Mouse (Mus musculus) ovary, adult 2 months (tissue): Measurements from ENCODE around the gene Tsku. TPM values are rescaled to one million over a fixed set of nuclear protein-coding genes. Genes with fewer than 3 reads are reported as not detected.

Experiments used
- polyA plus RNA-seq: library from polyadenylated mRNA; depleted of rRNA; stranded (reverse); fragments of >200 nt; gene quantifications from 2 replicates; pipeline ENCODE4 v1.2.3, GENCODE M21; 2012; rRNA removed

Tsku gene
- 30.5 and 36.9 TPM in 2 replicates for polyA plus RNA-seq

DNA sequence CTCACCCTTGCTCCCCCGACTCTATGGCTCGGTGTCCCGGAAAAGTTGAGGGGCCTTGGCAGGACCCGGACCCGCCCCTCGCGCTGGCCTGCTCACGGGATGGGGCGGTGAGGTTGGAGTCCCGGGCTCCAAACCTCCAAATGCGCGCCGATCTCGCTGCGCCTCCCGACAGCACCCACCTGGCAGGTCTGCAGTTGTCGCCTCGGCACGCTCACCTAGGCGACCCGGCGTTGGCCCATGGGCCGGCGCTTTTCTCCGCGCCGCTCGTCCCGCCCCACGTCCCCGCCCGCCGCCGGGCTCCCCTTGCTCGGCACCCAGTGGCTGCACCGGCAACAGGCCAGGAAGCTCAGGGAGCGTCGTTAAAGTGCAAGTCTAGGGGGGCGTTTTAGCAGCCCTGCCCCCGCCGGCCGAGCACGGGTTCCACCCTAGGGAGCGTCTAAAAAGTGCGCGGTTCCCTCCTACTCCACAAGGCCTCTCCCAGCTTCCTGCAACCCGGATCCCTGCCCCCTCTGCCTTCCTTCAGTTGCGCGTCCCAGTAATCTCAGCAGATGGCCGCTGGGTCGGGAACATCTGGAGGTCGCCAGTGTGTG, at the start of gene Tsku:
Gene Tsku (minus strand): TSS at position 266 of the 590 bp plus-strand sequence.

DNA sequence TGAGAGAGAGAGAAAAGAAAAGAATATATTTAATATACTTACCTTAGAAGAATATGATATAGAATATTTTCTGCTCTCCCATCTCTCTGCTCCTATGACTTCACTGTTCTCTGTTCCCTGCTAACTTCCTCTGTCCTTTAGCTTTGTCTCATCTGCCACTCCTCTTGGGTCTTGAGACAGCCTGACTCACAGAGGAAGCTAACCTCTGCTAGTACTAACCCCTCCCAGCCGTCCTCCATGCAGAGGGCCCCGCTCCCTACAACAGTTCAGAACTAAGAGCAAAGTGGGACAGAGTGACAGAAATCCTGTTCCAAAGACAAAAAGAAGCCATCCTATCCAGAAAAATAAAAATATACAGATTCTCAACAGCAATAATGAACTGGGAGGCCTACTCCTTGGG, 40.0 kb downstream of the Tsku start, which contains the start of gene Acer3:
Gene Acer3 (minus strand): TSS at position 126 of the 400 bp plus-strand sequence.

Other genes with a start within 250 kb of the Tsku start
- 40.3 and 41.5 TPM in 2 replicates for gene Myo7a, start 241.8 kb downstream of the Tsku start, polyA plus RNA-seq
- gene Omp, start 215.8 kb downstream of the Tsku start, polyA plus RNA-seq, result 1.3 and 1.7 TPM in 2 replicates
- 33.8 and 37.6 TPM in 2 replicates for gene Capn5, start 183.1 kb downstream of the Tsku start, polyA plus RNA-seq
- gene B3gnt6, start 161.8 kb downstream of the Tsku start, polyA plus RNA-seq, result 0.47 and 0.58 TPM in 2 replicates
- gene Acer3, start 40.1 kb downstream of the Tsku start, polyA plus RNA-seq, result 10.7 and 11.3 TPM in 2 replicates
- gene Gucy2d, start 79.1 kb upstream of the Tsku start, polyA plus RNA-seq, result 0.21 TPM in 1 of 2 replicates, not detected in the other
- 32.9 and 33.8 TPM in 2 replicates for gene Lrrc32, start 128.0 kb upstream of the Tsku start, polyA plus RNA-seq